Mouse (Mus musculus) lung, postnatal 0 days (tissue): ENCODE data around the gene Ces3b. TPM values are rescaled to one million over a fixed set of nuclear protein-coding genes. Genes with fewer than 3 reads are reported as not detected.

Source experiments
- ATAC-seq: fragments of 200-750 bp; cut with Nextera tagmentation; 2 replicates; pipeline ENCODE4 v1.8.0; 2017; ENCODE audit warnings: moderate library complexity
- DNase-seq: peaks from one replicate; pipeline ENCODE4 v3.0.0-alpha.2; 2016; ENCODE audit warnings: low spot score
- H3K27ac ChIP-seq: fragments of 300-500 bp; sonication (generic); 2 replicates; pipeline ENCODE4 v1.5.1; 2014; ENCODE audit warnings: antibody characterized with exemption, mild to moderate bottlenecking, low read length, mixed read lengths
- H3K27me3 ChIP-seq: fragments of 300-500 bp; sonication (generic); replicated peaks from 2 replicates; pipeline ENCODE4 v1.6.1; 2014; ENCODE audit warnings: low read length, mixed read lengths; ENCODE audit not compliant: insufficient read depth
- H3K36me3 ChIP-seq: fragments of 300-500 bp; sonication (generic); 2 replicates; pipeline ENCODE4 v1.6.1; 2014; ENCODE audit warnings: low read length, mixed read lengths; ENCODE audit not compliant: insufficient read depth
- H3K4me1 ChIP-seq: fragments of 300-500 bp; sonication (generic); 2 replicates; pipeline ENCODE4 v1.6.1; 2014; ENCODE audit warnings: antibody characterized with exemption, low read depth, low read length, mixed read lengths; ENCODE audit not compliant: insufficient read depth
- H3K4me2 ChIP-seq: fragments of 300-500 bp; sonication (generic); replicated peaks from 2 replicates; pipeline ENCODE4 v1.6.1; 2014; ENCODE audit warnings: low read depth, mild to moderate bottlenecking, low read length, moderate library complexity, mixed read lengths
- H3K4me3 ChIP-seq: fragments of 300-500 bp; sonication (generic); 2 replicates; pipeline ENCODE4 v1.5.1; 2014; ENCODE audit warnings: low read depth, low read length
- H3K9ac ChIP-seq: fragments of 300-500 bp; sonication (generic); replicated peaks from 2 replicates; pipeline ENCODE4 v1.6.1; 2014; ENCODE audit warnings: low read depth, mild to moderate bottlenecking
- H3K9me3 ChIP-seq: fragments of 300-500 bp; sonication (generic); 2 replicates; pipeline ENCODE4 v1.6.1; 2016; ENCODE audit warnings: low read length, mixed read lengths
- CTCF ChIP-seq: IDR thresholded peaks from 2 replicates; pipeline ENCODE4 v1.5.1; 2016; ENCODE audit warnings: antibody characterized with exemption, mild to moderate bottlenecking
- EP300 ChIP-seq: IDR thresholded peaks from 2 replicates; pipeline ENCODE4 v1.6.1; 2016; ENCODE audit warnings: antibody characterized with exemption, mild to moderate bottlenecking, control low read depth
- WGBS: fragments of 180-500 bp; shearing (Covaris S2); extraction: QIAGEN DNeasy Blood & Tissue Kit; methylation state at CpG from one replicate; pipeline ENCODE4 v1.1.7; 2014; 5-methylcytosine and 5-hydroxymethylcytosine counted together
- polyA plus RNA-seq: library from polyadenylated mRNA; unstranded; fragments of >200 nt; fragmentation: Nextera tagmentation; extraction: Ambion mirVana; gene quantifications from 2 replicates; pipeline ENCODE4 v1.2.1, GENCODE M21; 2015

Gene Ces3b
- not detected in 2 replicates for polyA plus RNA-seq

DNA sequence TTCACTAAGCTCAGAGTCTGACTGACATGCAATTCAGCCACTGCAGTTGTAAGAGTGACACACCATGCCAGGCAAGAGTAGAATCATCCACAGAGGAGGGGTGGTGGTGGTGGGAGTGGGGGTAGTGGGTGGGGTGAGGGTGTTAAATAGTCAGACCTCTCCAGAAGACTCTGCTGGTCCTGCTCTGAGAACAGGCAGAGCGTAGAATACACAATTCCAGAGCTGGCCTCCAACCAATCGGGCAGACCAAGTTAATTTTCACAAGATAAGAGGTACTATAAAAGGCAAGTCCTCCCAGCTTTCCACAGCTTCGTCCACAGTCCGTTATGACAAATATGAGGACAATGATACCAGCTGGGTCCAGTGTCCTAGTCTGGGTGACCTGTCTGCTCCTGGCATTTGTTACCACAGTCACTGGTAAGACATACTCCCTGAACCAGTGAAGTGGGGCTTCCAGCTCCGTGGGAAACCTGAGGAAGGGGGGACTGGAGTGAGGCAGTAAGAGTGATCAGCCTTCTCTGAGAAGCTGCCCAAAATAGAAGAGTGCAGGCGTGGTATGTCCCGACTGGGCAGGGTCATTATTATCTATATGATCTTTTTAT, at the start of gene Ces3b:
Gene Ces3b, plus strand, starts transcription at position 305 of the 602 bp plus-strand sequence.
- ATAC-seq (no peak), DNase-seq (no peak)
- Histone ChIP-seq H3K9ac (no peak within 1 kb of the TSS), H3K36me3 (no peaks in the 10 kb centered on the region), H3K27ac (no peak within 1 kb of the TSS), H3K4me1 (no peaks in the 10 kb centered on the region), H3K27me3 (no peaks in the 10 kb centered on the region), H3K4me2 (no peak within 1 kb of the TSS), H3K4me3 (no peak within 1 kb of the TSS), H3K9me3 (no peaks in the 10 kb centered on the region)
- 55% methylated on average over 7 of the region's 7 CpGs for WGBS
- TF ChIP-seq EP300: no peak
- no peak for TF ChIP-seq CTCF

DNA sequence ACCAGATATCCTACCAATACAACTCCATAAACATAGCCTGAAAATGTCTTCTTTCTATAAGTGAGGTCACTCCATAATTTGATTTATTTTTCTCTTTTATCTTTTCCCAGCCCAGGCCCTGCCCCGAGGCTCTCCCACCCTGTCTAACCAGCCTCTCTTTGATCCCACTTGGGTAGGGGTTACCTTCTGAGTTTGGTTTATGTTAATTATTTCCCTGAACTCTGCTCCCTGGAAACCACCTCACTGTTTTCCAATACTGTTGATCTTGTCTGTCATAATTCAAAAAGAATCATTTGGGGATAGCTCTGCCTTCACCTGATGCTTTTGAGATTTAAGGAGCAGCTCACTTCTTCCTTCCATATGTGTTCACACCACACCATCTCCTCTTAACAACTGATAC, 40.0 kb upstream of the Ces3b start:
- Histone ChIP-seq H3K36me3 (no peaks in the 10 kb centered on the region), H3K4me3 (no peak overlapping the region), H3K4me2 (no peak overlapping the region), H3K9me3 (no peaks in the 10 kb centered on the region), H3K4me1 (no peaks in the 10 kb centered on the region), H3K9ac (no peak overlapping the region), H3K27ac (no peak overlapping the region), H3K27me3 (no peaks in the 10 kb centered on the region)
- 19% methylated on average over 1 of the region's 1 CpGs for WGBS
- no peak for ATAC-seq
- TF ChIP-seq CTCF (no peak), EP300 (no peak)
- no peak for DNase-seq

DNA sequence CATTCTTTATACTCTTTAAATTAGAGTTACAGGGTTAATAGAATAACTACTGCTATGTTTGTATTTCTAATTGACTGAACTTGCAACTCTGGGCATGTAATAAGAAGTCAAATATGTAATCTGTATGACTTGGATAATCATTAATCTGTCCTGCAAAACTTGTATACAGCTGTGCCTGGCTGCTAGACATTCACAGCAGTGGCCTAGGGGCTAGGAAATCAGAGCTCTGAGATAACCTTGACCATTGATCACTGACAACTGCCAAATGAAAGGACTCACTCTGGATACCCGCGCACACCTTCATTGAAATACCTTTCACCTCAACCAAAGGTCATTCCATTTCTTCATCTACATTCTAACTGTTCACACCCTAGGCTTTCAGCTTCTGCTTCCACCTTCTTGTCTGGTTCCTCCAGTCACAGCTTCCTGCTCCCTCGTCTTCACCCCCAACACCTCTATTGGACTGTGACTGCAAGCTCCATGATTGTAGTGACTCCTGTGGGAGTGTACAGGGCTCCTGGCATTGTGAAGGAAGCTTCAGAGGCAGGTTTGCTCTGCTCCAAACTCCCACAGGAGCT, 37.6 kb upstream of the Ces3b start:
- no peaks in the 10 kb centered on the region for H3K9me3 ChIP-seq
- no peaks in the 10 kb centered on the region for H3K36me3 ChIP-seq
- no peak overlapping the region for H3K4me3 ChIP-seq
- ATAC-seq (no peak), DNase-seq (no peak)
- no peaks in the 10 kb centered on the region for H3K4me1 ChIP-seq
- WGBS: 58% methylated on average over 3 of the region's 3 CpGs
- H3K4me2 ChIP-seq: no peak overlapping the region
- TF ChIP-seq EP300 (no peak), CTCF (no peak)
- H3K27ac ChIP-seq: no peak overlapping the region
- no peaks in the 10 kb centered on the region for H3K27me3 ChIP-seq
- H3K9ac ChIP-seq: no peak overlapping the region

DNA sequence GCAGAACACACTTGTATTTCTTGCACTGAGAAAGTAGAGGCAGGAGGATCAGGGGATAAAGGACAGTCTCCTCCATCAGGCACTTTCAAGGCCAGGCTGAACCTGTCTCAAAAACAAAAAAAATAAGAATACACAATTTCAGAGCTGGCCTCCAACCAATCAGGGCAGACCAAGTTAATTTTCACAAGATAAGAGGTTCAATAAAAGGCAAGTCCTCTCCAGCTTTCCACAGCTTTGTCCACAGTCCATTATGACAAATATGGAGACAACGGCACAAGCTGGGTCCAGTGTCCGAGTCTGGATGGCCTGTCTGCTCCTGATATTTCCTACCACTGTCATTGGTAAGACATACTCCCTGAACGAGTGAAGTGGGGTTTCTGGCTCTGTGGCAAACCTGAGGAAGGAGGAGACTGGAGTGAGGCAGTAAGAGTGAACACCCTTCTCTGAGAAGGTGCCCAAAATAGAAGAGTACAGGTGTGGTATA, 35.1 kb upstream of the Ces3b start, which contains the start of gene Ces3a:
Gene Ces3a, plus strand, starts transcription at position 231 of the 484 bp plus-strand sequence.
- no peaks in the 10 kb centered on the region for H3K9me3 ChIP-seq
- H3K36me3 ChIP-seq: no peaks in the 10 kb centered on the region
- no peak within 1 kb of the TSS for H3K4me2 ChIP-seq
- H3K9ac ChIP-seq: no peak within 1 kb of the TSS
- TF ChIP-seq EP300: no peak
- no peak for TF ChIP-seq CTCF
- H3K4me3 ChIP-seq: no peak within 1 kb of the TSS
- no peaks in the 10 kb centered on the region for H3K4me1 ChIP-seq
- ATAC-seq (no peak), DNase-seq (no peak)
- 60% methylated on average over 3 of the region's 3 CpGs for WGBS
- H3K27ac ChIP-seq: no peak within 1 kb of the TSS
- no peaks in the 10 kb centered on the region for H3K27me3 ChIP-seq

DNA sequence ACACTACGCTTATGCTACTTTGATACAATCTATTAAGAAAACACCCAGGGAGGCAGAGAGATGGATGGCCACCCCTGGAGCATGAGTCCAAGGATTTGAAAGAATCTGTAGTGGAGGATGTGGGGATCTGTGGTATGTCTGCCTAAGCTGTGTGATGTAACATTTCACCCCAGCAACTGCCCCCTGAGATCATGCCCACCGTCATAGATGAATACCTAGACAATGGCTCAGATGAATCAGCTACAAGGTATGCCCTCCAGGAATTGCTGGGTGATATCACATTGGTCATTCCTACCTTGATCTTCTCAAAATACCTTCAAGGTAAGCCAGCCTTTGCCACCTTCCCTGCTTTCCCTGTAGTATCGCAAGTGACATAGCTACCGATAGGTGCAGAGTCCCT, 27.3 kb upstream of the Ces3b start:
- Histone ChIP-seq H3K9ac (no peak overlapping the region), H3K4me3 (no peak overlapping the region), H3K27me3 (no peaks in the 10 kb centered on the region), H3K4me1 (no peaks in the 10 kb centered on the region), H3K9me3 (no peaks in the 10 kb centered on the region), H3K4me2 (no peak overlapping the region), H3K27ac (no peak overlapping the region), H3K36me3 (no peaks in the 10 kb centered on the region)
- DNase-seq: no peak
- ATAC-seq: no peak
- TF ChIP-seq CTCF (no peak), EP300 (no peak)
- WGBS: 86% methylated on average over 4 of the region's 4 CpGs

GRCm38 (mm10) chr8:105060056-105060455, 23.5 kb upstream of the Ces3b start:
- no peak for DNase-seq
- no peak for TF ChIP-seq EP300
- no peak for TF ChIP-seq CTCF
- ATAC-seq: no peak

More at GRCm38 (mm10) chr8:105060056-105060455, 23.5 kb upstream of the Ces3b start:
- Histone ChIP-seq H3K9ac (no peak overlapping the region), H3K4me3 (no peak overlapping the region), H3K36me3 (no peaks in the 10 kb centered on the region), H3K27me3 (no peaks in the 10 kb centered on the region), H3K27ac (no peak overlapping the region), H3K4me1 (no peaks in the 10 kb centered on the region), H3K4me2 (no peak overlapping the region), H3K9me3 (no peaks in the 10 kb centered on the region)
